Mouse (Mus musculus): ENCODE results near the gene Os9.

GRCm38 (mm10) chr10:127070190-127071121 lies 50.5 kb downstream of the Os9 start, which contains the start of gene Tspan31:
- no peak for TF ChIP-seq CTCF (IDR thresholded peaks at IDR 0.05; ENCODE audit: extremely low read depth, insufficient read depth, low read length)
- TF ChIP-seq POLR2A (IDR thresholded peaks at IDR 0.05; ENCODE audit: extremely low read depth, insufficient read depth, low read length): peak; percentile 95

Data from cortical plate, adult 2 months (tissue).